Mouse (Mus musculus) stomach, embryonic 16.5 days (tissue): ENCODE measurements around the gene Spryd3. TPM values are rescaled to one million over a fixed set of nuclear protein-coding genes. Genes with fewer than 3 reads are reported as not detected.
"Not testable (repeated sequence)": the region's sequence is repeated elsewhere in the genome, so short reads cannot be mapped to it uniquely, and the experiment has no call there.

Source experiments
- ATAC-seq: fragments of 200-750 bp; cut with Nextera tagmentation; 2 replicates; pipeline ENCODE4 v1.8.0; 2017; ENCODE audit warnings: moderate number of reproducible peaks, moderate TSS enrichment; ENCODE audit not compliant: insufficient read depth, low FRiP score
- H3K27ac ChIP-seq: fragments of 300-500 bp; sonication (generic); 2 replicates; pipeline ENCODE4 v1.5.1; 2014; ENCODE audit warnings: low read length
- H3K27me3 ChIP-seq: fragments of 300-500 bp; sonication (generic); 2 replicates; pipeline ENCODE4 v1.6.1; 2014; ENCODE audit warnings: low read length, control low read depth, mixed read lengths; ENCODE audit not compliant: control insufficient read depth, insufficient read depth
- H3K36me3 ChIP-seq: fragments of 300-500 bp; sonication (generic); 2 replicates; pipeline ENCODE4 v1.6.1; 2014; ENCODE audit warnings: low read length; ENCODE audit not compliant: control insufficient read depth, insufficient read depth
- H3K4me1 ChIP-seq: fragments of 300-500 bp; sonication (generic); 2 replicates; pipeline ENCODE4 v1.6.1; 2014; ENCODE audit warnings: low read length, control low read depth, mixed read lengths; ENCODE audit not compliant: control insufficient read depth, insufficient read depth
- H3K4me2 ChIP-seq: fragments of 300-500 bp; sonication (generic); 2 replicates; pipeline ENCODE4 v1.6.1; 2014; ENCODE audit warnings: low read depth, low read length, mixed read lengths
- H3K4me3 ChIP-seq: fragments of 300-500 bp; sonication (generic); replicated peaks from 2 replicates; pipeline ENCODE4 v1.5.1; 2014; ENCODE audit warnings: mild to moderate bottlenecking, low read length
- H3K9ac ChIP-seq: fragments of 300-500 bp; sonication (generic); 2 replicates; pipeline ENCODE4 v1.6.1; 2014; ENCODE audit warnings: low read length
- H3K9me3 ChIP-seq: fragments of 300-500 bp; sonication (generic); replicated peaks from 2 replicates; pipeline ENCODE4 v1.6.1; 2016; ENCODE audit warnings: low read length, control low read depth; ENCODE audit not compliant: control insufficient read depth
- WGBS: fragments of 180-500 bp; shearing (Covaris S2); extraction: QIAGEN DNeasy Blood & Tissue Kit; methylation state at CpG from one replicate; pipeline ENCODE4 v1.1.7; 2014; 5-methylcytosine and 5-hydroxymethylcytosine counted together
- polyA plus RNA-seq: library from polyadenylated mRNA; unstranded; fragments of >200 nt; fragmentation: Nextera tagmentation; extraction: Ambion mirVana; gene quantifications from 2 replicates; pipeline ENCODE4 v1.2.1, GENCODE M21; 2015

Spryd3 gene
- polyA plus RNA-seq, 1 experiment from 2014 or later = 29.2 TPM

DNA sequence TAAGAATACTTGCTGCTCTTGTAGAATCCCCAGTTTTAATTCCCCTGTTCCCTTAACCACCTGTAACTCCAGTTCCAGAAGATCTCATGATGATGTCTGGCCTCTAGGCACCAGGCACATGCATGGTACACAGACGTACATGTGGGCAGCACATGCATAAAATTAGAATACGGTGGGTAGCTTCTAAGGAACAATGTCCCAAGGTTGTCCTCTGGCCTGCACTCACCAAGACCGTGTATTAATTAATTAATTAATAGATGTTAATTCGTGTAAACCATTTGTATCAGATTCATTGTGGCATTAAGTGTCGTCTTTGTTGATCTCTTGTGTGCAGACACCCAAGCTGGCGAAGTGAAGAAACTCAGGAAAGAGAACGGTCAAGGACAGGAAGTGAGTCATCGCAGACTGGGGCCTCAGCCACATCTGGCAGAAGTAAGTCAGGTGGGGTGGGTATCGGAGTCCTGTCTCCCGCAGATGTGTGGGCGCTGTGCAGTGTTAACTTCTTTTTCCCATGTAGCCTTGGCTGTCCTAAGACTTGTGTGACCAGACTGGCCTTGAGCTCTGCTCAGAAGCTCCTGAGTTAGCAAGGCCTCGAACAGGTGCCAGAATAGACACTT lies 44.9 kb downstream of the Spryd3 start:
- ATAC-seq = no peak
- Histone ChIP-seq H3K4me3 (no peak overlapping the region), H3K9me3 (no peaks in the 10 kb centered on the region), H3K27ac (no peak overlapping the region), H3K9ac (no peak overlapping the region), H3K27me3 (no peaks in the 10 kb centered on the region), H3K4me2 (no peak overlapping the region), H3K4me1 (no peaks in the 10 kb centered on the region), H3K36me3 (peaks cover 54% of the 10 kb centered on the region)
- 75% methylated on average over 12 of the region's 12 CpGs for WGBS

DNA sequence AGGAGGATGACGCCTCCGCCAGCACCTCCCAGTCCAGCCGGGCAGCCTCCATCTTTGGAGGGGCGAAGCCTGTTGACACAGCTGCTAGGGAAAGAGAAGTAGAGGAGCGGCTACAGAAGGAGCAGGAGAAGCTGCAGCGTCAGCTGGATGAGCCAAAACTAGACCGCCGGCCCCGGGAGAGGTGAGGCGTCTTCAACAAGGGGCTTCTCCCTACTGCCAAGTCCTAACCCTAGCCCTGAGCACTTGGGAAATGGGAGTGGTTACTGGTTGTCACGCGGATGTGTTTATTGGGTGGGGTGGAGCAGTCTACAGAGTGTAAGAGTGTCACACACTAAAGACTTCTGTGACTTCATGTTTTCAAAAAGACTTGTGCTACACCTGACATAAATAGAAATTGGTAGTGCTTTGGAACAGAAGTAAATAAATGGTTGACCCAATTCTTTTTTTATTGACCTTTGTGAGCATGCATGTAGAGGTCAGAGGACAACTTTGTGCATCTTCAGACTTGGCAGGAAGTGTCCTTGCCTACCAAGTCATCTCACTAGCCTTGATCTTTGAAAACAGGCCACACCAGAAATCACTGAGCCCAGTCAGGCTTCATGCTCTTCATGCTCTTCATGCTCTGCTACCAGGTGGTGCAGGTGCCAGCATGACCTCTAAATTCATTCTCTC lies 46.0 kb downstream of the Spryd3 start:
- Histone ChIP-seq H3K9ac (no peak overlapping the region), H3K4me3 (no peak overlapping the region), H3K4me1 (no peaks in the 10 kb centered on the region), H3K9me3 (no peaks in the 10 kb centered on the region), H3K4me2 (no peak overlapping the region), H3K27me3 (no peaks in the 10 kb centered on the region), H3K27ac (no peak overlapping the region), H3K36me3 (peaks cover 51% of the 10 kb centered on the region)
- 76% methylated on average over 12 of the region's 12 CpGs for WGBS
- ATAC-seq = no peak

- ATAC-seq = no peak
- H3K27me3 ChIP-seq = no peaks in the 10 kb centered on the region
- no peaks in the 10 kb centered on the region for H3K9me3 ChIP-seq
- WGBS = 68% methylated on average over 4 of the region's 4 CpGs
- no peak overlapping the region for H3K9ac ChIP-seq
- H3K4me3 ChIP-seq = no peak overlapping the region
- H3K4me2 ChIP-seq = no peak overlapping the region
- peaks cover 2% of the 10 kb centered on the region; the same call in 1 of the 2 replicates for H3K4me1 ChIP-seq
- H3K36me3 ChIP-seq = peaks cover 31% of the 10 kb centered on the region
- H3K27ac ChIP-seq = no peak overlapping the region
Observed at GRCm38 (mm10) chr15:102083028-102083427, 53.0 kb downstream of the Spryd3 start.

GRCm38 (mm10) chr15:102082148-102082547 lies 53.9 kb downstream of the Spryd3 start:
- H3K27ac ChIP-seq = no peak overlapping the region
- ATAC-seq = no peak
- no peak overlapping the region for H3K9ac ChIP-seq
- H3K27me3 ChIP-seq = no peaks in the 10 kb centered on the region
- peaks cover 25% of the 10 kb centered on the region for H3K36me3 ChIP-seq
- H3K4me1 ChIP-seq = peaks cover 2% of the 10 kb centered on the region; the same call in 1 of the 2 replicates
- no peak overlapping the region for H3K4me2 ChIP-seq
- no peak overlapping the region for H3K4me3 ChIP-seq
- 86% methylated on average over 4 of the region's 4 CpGs for WGBS
- no peaks in the 10 kb centered on the region for H3K9me3 ChIP-seq

DNA sequence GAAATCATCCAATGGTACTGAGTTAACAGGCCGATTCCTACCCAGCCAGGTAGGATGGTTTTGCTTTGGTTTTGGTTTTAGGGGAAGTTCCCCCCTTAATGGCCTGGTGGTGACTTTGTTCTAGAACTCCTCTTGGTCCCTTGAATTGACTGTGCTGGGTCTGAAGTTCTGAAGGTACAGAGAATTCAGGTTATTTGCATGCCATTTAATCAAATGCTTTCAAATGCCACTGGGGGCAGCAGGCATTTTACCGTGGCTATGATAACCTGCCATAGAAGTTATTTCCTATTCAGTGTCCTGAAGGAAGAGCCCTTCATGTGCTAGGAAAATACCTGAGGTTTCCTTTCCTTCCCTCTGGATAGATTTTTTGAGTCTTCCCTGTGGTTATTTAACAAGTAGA lies 55.6 kb downstream of the Spryd3 start:
- H3K4me1 ChIP-seq = peaks cover 7% of the 10 kb centered on the region
- no peaks in the 10 kb centered on the region for H3K9me3 ChIP-seq
- no peak overlapping the region for H3K4me2 ChIP-seq
- no peaks in the 10 kb centered on the region for H3K27me3 ChIP-seq
- no peak overlapping the region for H3K9ac ChIP-seq
- no peak overlapping the region for H3K27ac ChIP-seq
- peaks cover 15% of the 10 kb centered on the region for H3K36me3 ChIP-seq
- WGBS = 61% methylated on average over 2 of the region's 2 CpGs
- no peak overlapping the region for H3K4me3 ChIP-seq
- ATAC-seq = no peak

DNA sequence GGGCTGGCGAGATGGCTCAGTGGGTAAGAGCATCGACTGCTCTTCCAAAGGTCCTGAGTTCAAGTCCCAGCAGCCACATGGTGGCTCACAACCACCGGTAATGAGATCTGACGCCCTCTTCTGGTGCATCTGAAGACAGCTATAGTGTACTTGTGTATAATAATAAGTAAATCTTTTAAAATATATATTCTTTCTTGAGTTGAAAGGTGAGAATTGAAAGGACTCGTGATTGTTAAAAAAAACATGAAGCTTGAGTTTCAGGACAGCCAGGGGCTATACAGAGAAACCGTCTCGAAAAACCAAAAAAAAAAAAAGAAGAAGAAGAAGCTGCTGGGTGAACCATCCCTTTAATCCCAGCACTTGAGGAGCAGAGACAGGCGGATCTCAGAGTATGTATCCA lies 56.1 kb downstream of the Spryd3 start:
- not testable (repeated sequence) for H3K4me3 ChIP-seq, H3K4me1 ChIP-seq, H3K9me3 ChIP-seq, H3K4me2 ChIP-seq, ATAC-seq, H3K27me3 ChIP-seq, H3K27ac ChIP-seq, H3K9ac ChIP-seq
- peaks cover 13% of the 10 kb centered on the region for H3K36me3 ChIP-seq
- 72% methylated on average over 8 of the region's 8 CpGs for WGBS

DNA sequence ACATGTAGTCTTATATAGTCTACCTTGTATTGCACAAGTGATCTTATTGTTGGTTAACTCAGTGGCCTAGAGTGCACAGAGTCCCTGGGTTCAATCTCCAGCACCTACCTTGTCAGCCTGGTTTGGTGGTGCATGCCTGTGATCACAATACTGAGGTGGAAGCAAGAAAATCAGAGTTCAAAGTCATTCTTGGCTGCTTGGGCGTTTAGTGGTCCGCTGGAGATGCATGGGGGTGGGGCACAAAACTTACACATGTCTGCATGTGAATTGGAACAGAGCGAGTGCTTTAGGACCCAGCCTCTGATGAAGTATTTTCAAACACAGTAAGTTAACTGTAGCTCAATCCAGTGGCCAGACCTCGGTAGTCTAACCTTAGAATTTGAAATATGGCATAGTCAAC lies 56.8 kb downstream of the Spryd3 start:
- no peak overlapping the region for H3K4me2 ChIP-seq
- no peak overlapping the region for H3K4me3 ChIP-seq
- H3K27ac ChIP-seq = no peak overlapping the region
- no peak overlapping the region for H3K9ac ChIP-seq
- 69% methylated on average over 4 of the region's 4 CpGs for WGBS
- H3K9me3 ChIP-seq = no peaks in the 10 kb centered on the region
- H3K4me1 ChIP-seq = peaks cover 10% of the 10 kb centered on the region
- ATAC-seq = no peak
- H3K27me3 ChIP-seq = no peaks in the 10 kb centered on the region
- H3K36me3 ChIP-seq = peaks cover 10% of the 10 kb centered on the region

DNA sequence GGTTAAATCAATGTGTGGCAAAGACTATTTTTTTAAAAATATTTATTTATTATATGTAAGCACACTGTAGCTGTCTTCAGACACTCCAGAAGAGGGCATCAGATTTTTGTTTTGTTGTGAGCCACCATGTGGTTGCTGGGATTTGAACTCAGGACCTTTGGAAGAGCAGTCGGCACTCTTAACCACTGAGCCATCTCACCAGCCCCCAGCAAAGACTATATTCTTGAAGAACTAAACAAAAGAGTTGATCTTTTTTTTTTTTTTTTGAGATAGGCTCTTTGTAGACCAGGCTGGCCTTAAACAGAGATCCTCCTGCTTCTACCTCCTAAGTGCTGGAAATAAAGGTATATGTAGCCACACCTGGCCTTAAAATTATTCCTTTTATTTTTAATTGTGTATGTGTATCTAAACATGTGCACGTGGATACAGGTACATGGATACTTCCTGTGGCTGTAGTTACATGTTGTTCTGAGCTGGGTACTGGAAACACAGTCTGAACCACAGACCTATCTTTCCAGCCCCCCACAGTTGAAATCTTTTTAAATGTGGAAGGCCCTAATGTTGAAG lies 58.8 kb downstream of the Spryd3 start:
- ATAC-seq = no peak
- 78% methylated on average over 2 of the region's 2 CpGs for WGBS
- Histone ChIP-seq H3K27ac (no peak overlapping the region), H3K27me3 (no peaks in the 10 kb centered on the region), H3K4me2 (no peak overlapping the region), H3K9me3 (no peaks in the 10 kb centered on the region), H3K4me3 (no peak overlapping the region), H3K4me1 (peaks cover 15% of the 10 kb centered on the region), H3K9ac (no peak overlapping the region), H3K36me3 (no peaks in the 10 kb centered on the region; the same call in 1 of the 2 replicates)

GRCm38 (mm10) chr15:102074876-102075585 lies 61.0 kb downstream of the Spryd3 start:
- H3K9ac ChIP-seq = peak overlapping the region; percentile 99
- no peaks in the 10 kb centered on the region for H3K9me3 ChIP-seq
- H3K27ac ChIP-seq = peak overlapping the region; percentile 97
- WGBS = 6% methylated on average over 11 of the region's 11 CpGs
- H3K4me2 ChIP-seq = peak overlapping the region; percentile 94
- ATAC-seq = no peak
- no peaks in the 10 kb centered on the region for H3K27me3 ChIP-seq
- H3K36me3 ChIP-seq = no peaks in the 10 kb centered on the region
- peaks cover 15% of the 10 kb centered on the region for H3K4me1 ChIP-seq
- H3K4me3 ChIP-seq = peak overlapping the region; percentile 99
